Mouse (Mus musculus): ENCODE results near the gene Cds1. TPM values are rescaled to one million over a fixed set of nuclear protein-coding genes. Genes with fewer than 3 reads are reported as not detected.

Cds1 gene
- polyA plus RNA-seq, 1 experiment = 35.5 TPM

GRCm38 (mm10) chr5:101825111-101825911 lies 60.4 kb downstream of the Cds1 start:
- H3K36me3 ChIP-seq (ENCODE audit: control insufficient read depth, insufficient read depth, low read length) = no peaks in the 10 kb centered on the region
- H3K4me3 ChIP-seq (ENCODE audit: insufficient read depth, low read depth, low read length) = no peak overlapping the region
- H3K27me3 ChIP-seq (replicated peaks; ENCODE audit: control insufficient read depth, insufficient read depth, low read length) = no peaks in the 10 kb centered on the region
- H3K27ac ChIP-seq (ENCODE audit: insufficient read depth, low read depth, low read length) = no peak overlapping the region
- peaks cover 8% of the 10 kb centered on the region; the same call in 1 of the 2 replicates for H3K4me1 ChIP-seq (ENCODE audit: control insufficient read depth, insufficient read depth, low read length)
- DNase-seq = no peak
- no peak for TF ChIP-seq CTCF (conservative IDR thresholded peaks at IDR 0.05; ENCODE audit: insufficient read depth, insufficient read length, low read depth, low read length)
- 72% methylated on average over 13 of the region's 13 CpGs for WGBS

- H3K27ac ChIP-seq (ENCODE audit: insufficient read depth, low read depth, low read length) = no peak overlapping the region
- H3K36me3 ChIP-seq (ENCODE audit: control insufficient read depth, insufficient read depth, low read length) = no peaks in the 10 kb centered on the region
- no peaks in the 10 kb centered on the region for H3K4me1 ChIP-seq (ENCODE audit: control insufficient read depth, insufficient read depth, low read length)
- peak; percentile 68 for DNase-seq
- TF ChIP-seq POLR2A (IDR thresholded peaks at IDR 0.05; ENCODE audit: low read depth, low read length) = no peak
- TF ChIP-seq CTCF (conservative IDR thresholded peaks at IDR 0.05; ENCODE audit: insufficient read depth, insufficient read length, low read depth, low read length) = no peak
- no peak overlapping the region for H3K4me3 ChIP-seq (ENCODE audit: insufficient read depth, low read depth, low read length)
- no peaks in the 10 kb centered on the region for H3K27me3 ChIP-seq (replicated peaks; ENCODE audit: control insufficient read depth, insufficient read depth, low read length)
- 11% methylated on average over 15 of the region's 15 CpGs for WGBS
Observed at GRCm38 (mm10) chr5:101826531-101826970, 61.6 kb downstream of the Cds1 start.

GRCm38 (mm10) chr5:101827477-101827876 lies 62.5 kb downstream of the Cds1 start:
- TF ChIP-seq CTCF (conservative IDR thresholded peaks at IDR 0.05; ENCODE audit: insufficient read depth, insufficient read length, low read depth, low read length) = no peak
- TF ChIP-seq POLR2A (IDR thresholded peaks at IDR 0.05; ENCODE audit: low read depth, low read length) = no peak
- WGBS = 53% methylated on average over 12 of the region's 12 CpGs
- DNase-seq = no peak
- no peaks in the 10 kb centered on the region for H3K36me3 ChIP-seq (ENCODE audit: control insufficient read depth, insufficient read depth, low read length)
- H3K4me3 ChIP-seq (ENCODE audit: insufficient read depth, low read depth, low read length) = no peak overlapping the region
- H3K4me1 ChIP-seq (ENCODE audit: control insufficient read depth, insufficient read depth, low read length) = no peaks in the 10 kb centered on the region
- no peak overlapping the region for H3K27ac ChIP-seq (ENCODE audit: insufficient read depth, low read depth, low read length)
- no peaks in the 10 kb centered on the region for H3K27me3 ChIP-seq (replicated peaks; ENCODE audit: control insufficient read depth, insufficient read depth, low read length)

GRCm38 (mm10) chr5:101828932-101829331 lies 64.0 kb downstream of the Cds1 start:
- H3K4me3 ChIP-seq (ENCODE audit: insufficient read depth, low read depth, low read length) = no peak overlapping the region
- H3K27ac ChIP-seq (ENCODE audit: insufficient read depth, low read depth, low read length) = no peak overlapping the region
- H3K27me3 ChIP-seq (replicated peaks; ENCODE audit: control insufficient read depth, insufficient read depth, low read length) = no peaks in the 10 kb centered on the region
- DNase-seq = no peak
- no peaks in the 10 kb centered on the region for H3K4me1 ChIP-seq (ENCODE audit: control insufficient read depth, insufficient read depth, low read length)
- WGBS = 85% methylated on average over 3 of the region's 3 CpGs
- TF ChIP-seq POLR2A (IDR thresholded peaks at IDR 0.05; ENCODE audit: low read depth, low read length) (no peak), CTCF (conservative IDR thresholded peaks at IDR 0.05; ENCODE audit: insufficient read depth, insufficient read length, low read depth, low read length) (no peak)
- no peaks in the 10 kb centered on the region for H3K36me3 ChIP-seq (ENCODE audit: control insufficient read depth, insufficient read depth, low read length)

GRCm38 (mm10) chr5:101830180-101830579 lies 65.2 kb downstream of the Cds1 start:
- 51% methylated on average over 8 of the region's 8 CpGs for WGBS
- Histone ChIP-seq H3K27me3 (replicated peaks; ENCODE audit: control insufficient read depth, insufficient read depth, low read length) (no peaks in the 10 kb centered on the region), H3K27ac (ENCODE audit: insufficient read depth, low read depth, low read length) (no peak overlapping the region), H3K4me3 (ENCODE audit: insufficient read depth, low read depth, low read length) (no peak overlapping the region), H3K4me1 (ENCODE audit: control insufficient read depth, insufficient read depth, low read length) (no peaks in the 10 kb centered on the region), H3K36me3 (ENCODE audit: control insufficient read depth, insufficient read depth, low read length) (0 out of 2 replicates have a peak, but pooled peaks cover 1% of the 10 kb centered on the region)
- no peak for DNase-seq
- no peak for TF ChIP-seq POLR2A (IDR thresholded peaks at IDR 0.05; ENCODE audit: low read depth, low read length)

GRCm38 (mm10) chr5:101832042-101832441 lies 67.1 kb downstream of the Cds1 start:
- TF ChIP-seq CTCF (conservative IDR thresholded peaks at IDR 0.05; ENCODE audit: insufficient read depth, insufficient read length, low read depth, low read length) = no peak
- no peak for TF ChIP-seq POLR2A (IDR thresholded peaks at IDR 0.05; ENCODE audit: low read depth, low read length)
- no peak overlapping the region for H3K27ac ChIP-seq (ENCODE audit: insufficient read depth, low read depth, low read length)
- 0 out of 2 replicates have a peak, but pooled peaks cover 1% of the 10 kb centered on the region for H3K36me3 ChIP-seq (ENCODE audit: control insufficient read depth, insufficient read depth, low read length)
- H3K27me3 ChIP-seq (replicated peaks; ENCODE audit: control insufficient read depth, insufficient read depth, low read length) = no peaks in the 10 kb centered on the region
- H3K4me1 ChIP-seq (ENCODE audit: control insufficient read depth, insufficient read depth, low read length) = no peaks in the 10 kb centered on the region
- no peak overlapping the region for H3K4me3 ChIP-seq (ENCODE audit: insufficient read depth, low read depth, low read length)
- no peak for DNase-seq
- WGBS = 90% methylated on average over 6 of the region's 6 CpGs

- H3K4me3 ChIP-seq (ENCODE audit: insufficient read depth, low read depth, low read length) = no peak overlapping the region
- WGBS = 79% methylated on average over 5 of the region's 5 CpGs
Observed at GRCm38 (mm10) chr5:101832991-101833390, 68.1 kb downstream of the Cds1 start.

More at GRCm38 (mm10) chr5:101832991-101833390, 68.1 kb downstream of the Cds1 start:
- no peak overlapping the region for H3K27ac ChIP-seq (ENCODE audit: insufficient read depth, low read depth, low read length)
- H3K27me3 ChIP-seq (replicated peaks; ENCODE audit: control insufficient read depth, insufficient read depth, low read length) = no peaks in the 10 kb centered on the region
- H3K4me1 ChIP-seq (ENCODE audit: control insufficient read depth, insufficient read depth, low read length) = no peaks in the 10 kb centered on the region
- 0 out of 2 replicates have a peak, but pooled peaks cover 1% of the 10 kb centered on the region for H3K36me3 ChIP-seq (ENCODE audit: control insufficient read depth, insufficient read depth, low read length)
- no peak for DNase-seq
- TF ChIP-seq POLR2A (IDR thresholded peaks at IDR 0.05; ENCODE audit: low read depth, low read length) = no peak
- TF ChIP-seq CTCF (conservative IDR thresholded peaks at IDR 0.05; ENCODE audit: insufficient read depth, insufficient read length, low read depth, low read length) = no peak
